Mouse (Mus musculus): Measurements from ENCODE around the gene Atg2a.
A peak's percentile ranks its signal among the peaks of the same experiment; 100 is the strongest.

DNA sequence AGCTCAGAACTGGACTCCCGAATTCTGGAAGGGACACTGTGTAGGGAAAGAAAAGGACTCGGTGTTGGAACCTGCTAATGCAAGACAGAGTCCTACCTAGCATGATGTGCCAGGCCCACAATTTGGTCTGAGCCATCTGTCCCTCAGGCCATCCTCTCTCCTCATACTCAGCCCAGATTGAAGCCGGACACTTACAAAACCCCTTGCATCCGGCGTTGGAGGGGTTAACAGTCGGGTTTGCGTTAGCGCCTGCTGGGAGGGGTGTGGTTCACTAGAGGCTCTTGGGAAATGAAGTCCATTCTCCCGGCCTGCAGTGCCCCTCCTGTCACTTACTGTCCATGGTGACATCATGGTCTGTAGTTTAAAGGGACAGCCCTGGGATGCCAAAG, 5.4 kb upstream of the Atg2a start:
- peak; percentile 83; the same call in 1 of the 2 replicates for TF ChIP-seq MAZ (IDR thresholded peaks at IDR 0.05; ENCODE audit: low read depth, low read length)
- 0 out of 2 replicates have a peak, but pooled peaks have one; percentile 51 for TF ChIP-seq MYC (IDR thresholded peaks at IDR 0.05; ENCODE audit: low read depth, low read length)
- TF ChIP-seq POLR2A (IDR thresholded peaks at IDR 0.05; ENCODE audit: low read depth, low read length): peak; percentile 21; the same call in 1 of the 2 replicates
